ENCODE assay signal across 10 mouse cellular contexts in genomic region chr15:9463521-9464027, GRCm38 (mm10). TPM values are rescaled to one million over a fixed set of nuclear protein-coding genes. Genes with fewer than 3 reads are reported as not detected.
DNase-seq lines count a peak whose midpoint lies in the region; ATAC-seq lines count a peak whose summit lies in the region.
"Had no signal": no experiment of that assay in that cellular context is flagged by ENCODE, and none has a peak within 500 bp of the region (broad histone marks: within the 10 kb centered on the region; RNA-seq: fewer than 3 reads in every experiment).

No protein-coding gene starts in this region.

- no peaks in the 10 kb centered on the region for H3K36me3 ChIP-seq in midbrain, embryonic 10.5 days
- no peaks in the 10 kb centered on the region for H3K36me3 ChIP-seq in neural tube, embryonic 15.5 days

- ATAC-seq in megakaryocyte, adult 5-6 weeks (ENCODE audit: poor library complexity, severe bottlenecking), result peak; percentile 89
- ATAC-seq in neural tube, embryonic 15.5 days (ENCODE audit: low FRiP score), result no peak
- ATAC-seq: forebrain, embryonic 16.5 days had no signal

- H3K27me3 ChIP-seq in midbrain, embryonic 10.5 days (ENCODE audit: low read depth, poor library complexity, severe bottlenecking), result no peaks in the 10 kb centered on the region
- no peaks in the 10 kb centered on the region for H3K27me3 ChIP-seq in neural tube, embryonic 15.5 days (replicated peaks)

- H3K27ac ChIP-seq in midbrain, embryonic 10.5 days (replicated peaks), result no peak overlapping the region
- no peak overlapping the region for H3K27ac ChIP-seq in neural tube, embryonic 15.5 days (replicated peaks)

- 76% methylated on average over 7 of the region's 7 CpGs for WGBS in midbrain, embryonic 10.5 days
- 79% methylated on average over 7 of the region's 7 CpGs for WGBS in neural tube, embryonic 15.5 days

- H3K9ac ChIP-seq in neural tube, embryonic 15.5 days (replicated peaks), result no peak overlapping the region

- no peak overlapping the region for H3K4me3 ChIP-seq in midbrain, embryonic 10.5 days
- H3K4me3 ChIP-seq in neural tube, embryonic 15.5 days (replicated peaks), result no peak overlapping the region

- peak; percentile 50 for DNase-seq in A20 (ENCODE audit: low read depth, low spot score)
- DNase-seq in B cell, adult 2 months, result peak; percentile 58 to 59
- peak; percentile 4 for DNase-seq in embryo, embryonic 10.5 days (ENCODE audit: low spot score)
- DNase-seq in neural tube, embryonic 10.5 days (ENCODE audit: extremely low spot score, low spot score), result no peak
- no peak for DNase-seq in midbrain, embryonic 10.5 days (ENCODE audit: low spot score)
- DNase-seq in gastrocnemius, postnatal 25 days, result no peak
- DNase-seq: right cerebral cortex, postnatal 14 days had no signal

- no peak overlapping the region for H3K4me2 ChIP-seq in neural tube, embryonic 15.5 days

- H3K9me3 ChIP-seq in midbrain, embryonic 10.5 days (replicated peaks), result no peaks in the 10 kb centered on the region
- no peaks in the 10 kb centered on the region for H3K9me3 ChIP-seq in neural tube, embryonic 15.5 days (replicated peaks)

- no peaks in the 10 kb centered on the region for H3K4me1 ChIP-seq in midbrain, embryonic 10.5 days
- H3K4me1 ChIP-seq in neural tube, embryonic 15.5 days, result no peaks in the 10 kb centered on the region

RNA-seq across cellular contexts. Expression of gene Capsl, which starts 27.7 kb away (rescaled TPM):
- total RNA-seq in megakaryocyte, adult 5-6 weeks (2015), result 0.18 and 0.45 TPM in 2 replicates
- total RNA-seq in megakaryocyte, adult 5-6 weeks (2017), result 0.37 and 0.95 TPM in 2 replicates
- polyA plus RNA-seq in midbrain, embryonic 10.5 days (2016; fragmentation: Nextera tagmentation; extraction: Ambion mirVana), result 1.4 and 1.6 TPM in 2 replicates
- polyA plus RNA-seq in neural tube, embryonic 15.5 days (2015; fragmentation: Nextera tagmentation; extraction: Ambion mirVana), result 3.1 and 5.2 TPM in 2 replicates
- total RNA-seq in gastrocnemius, postnatal 25 days (2021), result not detected

Comparison
In these comparisons a context has a peak if more than half of its experiments do, and no peak if none do; other contexts are left out.
1. DNase-seq: peak in A20 (single experiment), B cell, adult 2 months (2 of 2) and embryo, embryonic 10.5 days (single experiment); none in neural tube, embryonic 10.5 days (single experiment), midbrain, embryonic 10.5 days (single experiment) and gastrocnemius, postnatal 25 days (single experiment).